Mouse (Mus musculus) forebrain, embryonic 11.5 days (tissue): Measurements from ENCODE around the gene Bspry. TPM values are rescaled to one million over a fixed set of nuclear protein-coding genes. Genes with fewer than 3 reads are reported as not detected.

Experiments used
- ATAC-seq: fragments of 200-750 bp; cut with Nextera tagmentation; replicated peaks from 2 replicates; pipeline ENCODE4 v1.8.0; 2017; ENCODE audit warnings: moderate TSS enrichment; ENCODE audit not compliant: low FRiP score
- DNase-seq: peaks from one replicate; pipeline ENCODE4 v3.0.0-alpha.2; 2017; ENCODE audit warnings: low spot score
- H3K27ac ChIP-seq: fragments of 300-500 bp; sonication (generic); 2 replicates; pipeline ENCODE4 v1.5.1; 2014; ENCODE audit warnings: low read depth, low read length
- H3K27me3 ChIP-seq: fragments of 300-500 bp; sonication (generic); 2 replicates; pipeline ENCODE4 v1.6.1; 2014; ENCODE audit warnings: mild to moderate bottlenecking, low read length, mixed read lengths; ENCODE audit not compliant: control insufficient read depth, insufficient read depth
- H3K36me3 ChIP-seq: fragments of 300-500 bp; sonication (generic); 2 replicates; pipeline ENCODE4 v1.6.1; 2014; ENCODE audit warnings: mild to moderate bottlenecking, low read length, moderate library complexity, mixed read lengths; ENCODE audit not compliant: control insufficient read depth, insufficient read depth
- H3K4me1 ChIP-seq: fragments of 300-500 bp; sonication (generic); replicated peaks from 2 replicates; pipeline ENCODE4 v1.6.1; 2014; ENCODE audit warnings: low read length, mixed read lengths; ENCODE audit not compliant: control insufficient read depth, insufficient read depth
- H3K4me2 ChIP-seq: fragments of 300-500 bp; sonication (generic); 2 replicates; pipeline ENCODE4 v1.6.1; 2014; ENCODE audit warnings: low read depth, mild to moderate bottlenecking, low read length, moderate library complexity, mixed read lengths; ENCODE audit not compliant: severe bottlenecking
- H3K4me3 ChIP-seq: fragments of 300-500 bp; sonication (generic); 2 replicates; pipeline ENCODE4 v1.5.1; 2014; ENCODE audit warnings: low read depth, low read length
- H3K9ac ChIP-seq: fragments of 300-500 bp; sonication (generic); 2 replicates; pipeline ENCODE4 v1.6.1; 2014; ENCODE audit warnings: low read length
- H3K9me3 ChIP-seq: fragments of 300-500 bp; sonication (generic); 2 replicates; pipeline ENCODE4 v1.6.1; 2016; ENCODE audit warnings: low read length, mixed read lengths; ENCODE audit not compliant: control insufficient read depth
- WGBS: fragments of 180-500 bp; shearing (Covaris S2); extraction: QIAGEN DNeasy Blood & Tissue Kit; methylation state at CpG from one replicate; pipeline ENCODE4 v1.1.7; 2014; 5-methylcytosine and 5-hydroxymethylcytosine counted together
- polyA plus RNA-seq: library from polyadenylated mRNA; unstranded; fragments of >200 nt; fragmentation: Nextera tagmentation; extraction: Ambion mirVana; gene quantifications from 2 replicates; pipeline ENCODE4 v1.2.1, GENCODE M21; 2014

Bspry gene
- polyA plus RNA-seq, 1 experiment from 2014 or later = 0.98 TPM

GRCm38 (mm10) chr4:62524651-62525488 is 45.0 kb downstream of the Bspry start, which contains the start of the genes Pole3 and 4933430I17Rik:
Gene Pole3, minus strand, starts transcription at chr4:62525068.
Gene 4933430I17Rik, plus strand, starts transcription at chr4:62525369.
- H3K4me3 ChIP-seq = peak within 1 kb of the TSS; percentile 84
- H3K36me3 ChIP-seq = no peaks in the 10 kb centered on the region
- whole genome bisulfite sequencing = under 1% methylated on average over 59 of the region's 59 CpGs
- DNase-seq (peak; percentile 98), ATAC-seq (peak; percentile 98)
- H3K9me3 ChIP-seq = no peaks in the 10 kb centered on the region
- H3K4me1 ChIP-seq = peaks cover 5% of the 10 kb centered on the region; the same call in 1 of the 2 replicates
- H3K27me3 ChIP-seq = no peaks in the 10 kb centered on the region
- H3K4me2 ChIP-seq = peak within 1 kb of the TSS; percentile 86
- H3K27ac ChIP-seq = peak within 1 kb of the TSS; percentile 91
- peak within 1 kb of the TSS; percentile 85 for H3K9ac ChIP-seq

DNA sequence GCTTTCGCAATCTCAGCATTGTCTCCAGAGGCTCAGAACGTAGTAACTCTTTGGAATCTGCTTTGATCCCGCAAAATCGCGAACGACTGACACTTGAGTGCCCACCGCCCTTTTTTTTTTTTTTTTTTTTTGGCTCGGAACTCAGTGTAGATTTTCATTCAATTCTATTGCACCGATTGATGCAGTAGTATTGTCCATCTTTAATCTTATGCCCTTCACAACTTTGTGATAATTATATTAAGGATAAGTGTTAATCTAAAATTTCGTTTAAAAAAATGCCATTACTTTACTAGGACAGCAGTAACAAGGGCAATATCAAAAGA is 45.6 kb downstream of the Bspry start:
- Histone ChIP-seq H3K4me2 (peak overlapping the region; percentile 47; the same call in 1 of the 2 replicates), H3K27me3 (no peaks in the 10 kb centered on the region), H3K4me1 (peaks cover 5% of the 10 kb centered on the region; the same call in 1 of the 2 replicates), H3K36me3 (no peaks in the 10 kb centered on the region), H3K4me3 (peak overlapping the region; percentile 84), H3K9me3 (no peaks in the 10 kb centered on the region), H3K9ac (peak overlapping the region; percentile 20; the same call in 1 of the 2 replicates), H3K27ac (no peak overlapping the region)
- WGBS = under 1% methylated on average over 10 of the region's 10 CpGs
- DNase-seq = no peak
- no peak for ATAC-seq

DNA sequence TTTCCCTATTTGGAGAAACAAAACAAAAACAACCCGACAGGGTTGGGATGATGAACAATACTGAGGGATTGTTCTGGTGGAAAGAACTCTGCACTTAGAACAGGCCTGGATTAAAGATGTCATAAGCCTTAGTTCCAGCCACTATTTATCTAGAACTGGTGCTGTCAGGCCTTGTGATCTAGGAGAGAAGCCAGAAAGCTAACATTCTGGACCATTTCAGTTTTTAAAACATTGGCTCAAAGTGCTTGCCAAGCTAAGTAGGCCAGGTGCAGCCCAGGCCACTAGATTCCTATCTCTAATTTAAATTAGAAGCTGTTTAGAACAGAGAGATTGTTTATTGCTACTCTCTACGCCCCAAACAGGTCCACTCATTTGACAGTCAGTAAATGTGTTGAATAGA is 46.4 kb downstream of the Bspry start:
- H3K27ac ChIP-seq = no peak overlapping the region
- no peak overlapping the region for H3K4me3 ChIP-seq
- H3K4me2 ChIP-seq = no peak overlapping the region
- DNase-seq = no peak
- no peak overlapping the region for H3K9ac ChIP-seq
- H3K4me1 ChIP-seq = peaks cover 5% of the 10 kb centered on the region; the same call in 1 of the 2 replicates
- no peaks in the 10 kb centered on the region for H3K36me3 ChIP-seq
- no peaks in the 10 kb centered on the region for H3K27me3 ChIP-seq
- no peak for ATAC-seq
- WGBS = 62% methylated on average over 2 of the region's 2 CpGs
- H3K9me3 ChIP-seq = no peaks in the 10 kb centered on the region

- no peak overlapping the region for H3K4me3 ChIP-seq
- ATAC-seq (no peak), DNase-seq (no peak)
- H3K9me3 ChIP-seq = no peaks in the 10 kb centered on the region
- no peaks in the 10 kb centered on the region for H3K27me3 ChIP-seq
- WGBS = 81% methylated on average over 4 of the region's 4 CpGs
- no peaks in the 10 kb centered on the region for H3K36me3 ChIP-seq
- peaks cover 5% of the 10 kb centered on the region; the same call in 1 of the 2 replicates for H3K4me1 ChIP-seq
- no peak overlapping the region for H3K27ac ChIP-seq
- H3K9ac ChIP-seq = no peak overlapping the region
- H3K4me2 ChIP-seq = no peak overlapping the region
These were observed 47.8 kb downstream of the Bspry start for GRCm38 (mm10) chr4:62527655-62528054.

DNA sequence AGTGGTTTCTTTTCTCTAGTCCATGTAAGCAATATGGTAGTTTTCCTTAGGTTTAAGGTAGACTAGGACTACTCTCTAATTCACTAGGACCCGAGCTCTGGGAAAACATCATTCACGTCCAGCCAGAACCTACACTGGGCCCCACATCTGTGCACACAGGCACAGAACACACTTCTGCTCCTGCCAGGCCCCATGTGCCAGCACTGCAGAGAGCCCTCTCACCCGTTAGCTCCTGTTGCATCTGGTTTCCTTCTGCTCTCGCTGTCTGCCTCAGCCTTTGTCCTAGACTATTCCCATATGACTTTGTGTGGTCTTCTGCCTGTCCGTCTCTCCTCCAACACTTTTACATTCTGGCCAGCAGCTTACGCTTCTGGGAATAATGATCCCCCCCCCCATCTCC is 53.9 kb downstream of the Bspry start:
- H3K27me3 ChIP-seq = no peaks in the 10 kb centered on the region
- ATAC-seq = no peak
- peak; percentile 47 for DNase-seq
- H3K9me3 ChIP-seq = no peaks in the 10 kb centered on the region
- no peak overlapping the region for H3K4me2 ChIP-seq
- H3K9ac ChIP-seq = no peak overlapping the region
- no peaks in the 10 kb centered on the region for H3K4me1 ChIP-seq
- no peaks in the 10 kb centered on the region for H3K36me3 ChIP-seq
- H3K27ac ChIP-seq = no peak overlapping the region
- 79% methylated on average over 6 of the region's 6 CpGs for WGBS
- no peak overlapping the region for H3K4me3 ChIP-seq

DNA sequence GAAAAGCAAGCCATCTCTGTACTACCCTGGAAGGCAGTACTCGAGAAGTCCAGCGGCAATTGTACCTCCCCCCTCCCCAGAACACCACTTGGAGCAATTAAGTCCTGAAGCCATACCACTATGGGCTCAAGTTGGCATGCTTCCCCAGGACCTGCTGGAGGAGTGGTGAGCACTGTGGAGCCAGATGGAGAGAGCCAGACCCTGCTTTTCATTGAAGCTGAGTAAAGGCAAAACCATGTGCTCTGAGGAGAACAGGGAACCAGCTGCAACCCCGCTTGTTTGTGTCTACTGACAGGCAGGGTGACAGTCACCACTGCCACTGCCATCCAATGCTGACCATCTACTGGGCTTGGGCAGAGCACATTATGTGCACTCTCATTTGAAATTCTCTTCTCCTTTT is 61.9 kb downstream of the Bspry start:
- Histone ChIP-seq H3K27me3 (no peaks in the 10 kb centered on the region), H3K4me2 (no peak overlapping the region), H3K9me3 (no peaks in the 10 kb centered on the region), H3K27ac (no peak overlapping the region), H3K9ac (no peak overlapping the region), H3K4me3 (no peak overlapping the region), H3K36me3 (no peaks in the 10 kb centered on the region), H3K4me1 (no peaks in the 10 kb centered on the region)
- ATAC-seq (no peak), DNase-seq (peak; percentile 21)
- 72% methylated on average over 3 of the region's 3 CpGs for WGBS

DNA sequence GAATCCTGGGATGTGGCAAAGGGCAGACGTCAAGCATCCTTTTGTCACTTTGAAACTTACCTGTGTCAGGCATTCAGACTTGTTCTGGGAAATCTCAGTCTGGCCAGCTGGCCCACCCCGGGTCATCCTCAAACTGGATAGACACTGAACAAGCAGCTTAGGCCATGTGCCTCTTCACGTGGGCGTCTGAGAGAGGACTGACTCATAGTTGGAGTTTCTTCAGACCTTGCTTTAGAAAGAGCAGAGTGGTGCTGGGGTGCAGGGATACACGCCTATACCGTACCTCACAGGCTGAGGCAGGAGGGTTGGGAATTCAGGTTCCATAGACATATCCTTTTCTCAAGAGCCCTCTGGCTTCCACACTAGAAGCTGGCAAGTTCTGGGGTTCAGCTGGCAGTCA is 63.9 kb downstream of the Bspry start:
- Histone ChIP-seq H3K4me2 (no peak overlapping the region), H3K27me3 (no peaks in the 10 kb centered on the region), H3K9me3 (no peaks in the 10 kb centered on the region), H3K36me3 (no peaks in the 10 kb centered on the region), H3K27ac (no peak overlapping the region), H3K4me1 (no peaks in the 10 kb centered on the region), H3K9ac (no peak overlapping the region), H3K4me3 (no peak overlapping the region)
- WGBS = 93% methylated on average over 6 of the region's 6 CpGs
- ATAC-seq = no peak
- peak; percentile 36 for DNase-seq

DNA sequence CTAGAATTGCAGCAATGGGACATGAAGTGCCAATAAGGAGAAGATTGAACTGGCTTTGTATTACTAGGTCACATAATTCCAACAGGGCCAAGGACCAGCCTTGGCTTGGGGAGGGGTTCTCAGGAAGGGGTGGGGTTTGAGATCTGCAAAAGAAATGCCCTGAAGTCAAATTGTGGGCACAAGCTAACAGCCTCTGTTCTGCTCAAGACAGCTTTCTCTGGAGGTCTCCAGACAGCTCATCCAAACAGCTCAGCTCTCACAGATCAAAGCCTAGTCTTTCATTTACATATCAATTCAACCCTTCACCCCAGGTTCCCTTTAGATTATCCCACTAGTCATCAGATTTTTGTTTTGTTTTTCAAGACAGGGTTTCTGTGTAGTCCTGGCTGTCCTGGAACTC is 64.9 kb downstream of the Bspry start:
- Histone ChIP-seq H3K27me3 (no peaks in the 10 kb centered on the region), H3K9ac (no peak overlapping the region), H3K4me2 (no peak overlapping the region), H3K9me3 (no peaks in the 10 kb centered on the region), H3K4me3 (no peak overlapping the region), H3K4me1 (no peaks in the 10 kb centered on the region), H3K36me3 (no peaks in the 10 kb centered on the region), H3K27ac (no peak overlapping the region)
- ATAC-seq (no peak), DNase-seq (no peak)
